Mouse (Mus musculus) thymus, adult 2 months (tissue): ENCODE data around the gene Pcdh20.

Source experiments
- CTCF ChIP-seq: fragments of 200-500 bp; IDR thresholded peaks from 2 replicates; pipeline ENCODE4 v1.5.1; 2012; ENCODE audit warnings: mild to moderate bottlenecking, control low read depth, low read length, moderate library complexity, borderline replicate concordance; ENCODE audit not compliant: control insufficient read depth, poor library complexity, insufficient read depth; ENCODE audit errors: extremely low read depth
- POLR2A ChIP-seq: fragments of 200-500 bp; IDR thresholded peaks from 2 replicates; pipeline ENCODE4 v1.6.1; 2012; ENCODE audit warnings: mild to moderate bottlenecking, low read length, control low read depth, moderate library complexity; ENCODE audit not compliant: control insufficient read depth, poor library complexity, insufficient read depth; ENCODE audit errors: extremely low read depth

DNA sequence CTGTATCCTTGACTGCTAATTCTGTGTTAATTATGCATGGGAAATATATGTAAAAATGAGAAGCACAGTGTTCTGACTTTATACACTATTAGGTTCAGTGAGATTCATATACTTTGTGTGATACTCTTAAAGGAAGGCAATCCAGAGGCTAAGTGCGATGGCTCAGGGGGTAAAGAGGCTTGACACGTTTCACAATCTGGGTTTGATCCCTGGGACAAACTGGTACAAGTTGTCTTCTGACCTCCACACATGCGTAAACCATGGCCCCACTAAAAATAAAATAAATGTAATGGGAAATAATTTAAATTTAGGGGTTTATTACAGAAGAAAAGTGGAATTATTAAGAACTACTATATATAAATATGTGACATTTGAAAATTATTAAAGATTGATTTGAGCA, 8.3 kb downstream of the Pcdh20 start:
- TF ChIP-seq CTCF (no peak), POLR2A (no peak)
